Mouse (Mus musculus) forebrain, embryonic 13.5 days (tissue): Measurements from ENCODE around the gene Galk1. TPM values are rescaled to one million over a fixed set of nuclear protein-coding genes. Genes with fewer than 3 reads are reported as not detected.
A peak's percentile ranks its signal among the peaks of the same experiment; 100 is the strongest.
"Not testable (repeated sequence)": the region's sequence is repeated elsewhere in the genome, so short reads cannot be mapped to it uniquely, and the experiment has no call there.

Experiments
- ATAC-seq: fragments of 200-750 bp; cut with Nextera tagmentation; 2 replicates; pipeline ENCODE4 v1.8.0; 2017
- H3K27ac ChIP-seq: fragments of 300-500 bp; sonication (generic); 2 replicates; pipeline ENCODE4 v1.5.1; 2015; ENCODE audit warnings: inconsistent platforms, mild to moderate bottlenecking, moderate library complexity
- H3K27me3 ChIP-seq: fragments of 300-500 bp; sonication (generic); 2 replicates; pipeline ENCODE4 v1.6.1; 2015; ENCODE audit warnings: mild to moderate bottlenecking, inconsistent platforms
- H3K36me3 ChIP-seq: fragments of 300-500 bp; sonication (generic); 2 replicates; pipeline ENCODE4 v1.6.1; 2015; ENCODE audit warnings: mild to moderate bottlenecking, inconsistent platforms; ENCODE audit not compliant: poor library complexity, severe bottlenecking
- H3K4me1 ChIP-seq: fragments of 300-500 bp; sonication (generic); 2 replicates; pipeline ENCODE4 v1.6.1; 2015; ENCODE audit warnings: inconsistent platforms
- H3K4me2 ChIP-seq: fragments of 300-500 bp; sonication (generic); 2 replicates; pipeline ENCODE4 v1.6.1; 2015; ENCODE audit warnings: inconsistent platforms, mild to moderate bottlenecking, moderate library complexity
- H3K4me3 ChIP-seq: fragments of 300-500 bp; sonication (generic); 2 replicates; pipeline ENCODE4 v1.5.1; 2015; ENCODE audit warnings: mild to moderate bottlenecking, inconsistent platforms
- H3K9ac ChIP-seq: fragments of 300-500 bp; sonication (generic); 2 replicates; pipeline ENCODE4 v1.6.1; 2015; ENCODE audit warnings: mild to moderate bottlenecking, inconsistent platforms
- H3K9me3 ChIP-seq: fragments of 300-500 bp; sonication (generic); replicated peaks from 2 replicates; pipeline ENCODE4 v1.6.1; 2016; ENCODE audit warnings: inconsistent platforms
- WGBS: fragments of 180-500 bp; shearing (Covaris S2); methylation state at CpG from one replicate; pipeline ENCODE4 v1.1.7; 2015; 5-methylcytosine and 5-hydroxymethylcytosine counted together
- polyA plus RNA-seq: library from polyadenylated mRNA; unstranded; fragments of >200 nt; fragmentation: Nextera tagmentation; extraction: Ambion mirVana; gene quantifications from 2 replicates; pipeline ENCODE4 v1.2.1, GENCODE M21; 2015

Gene Galk1
- polyA plus RNA-seq, 1 experiment from 2014 or later: 74.8 TPM

DNA sequence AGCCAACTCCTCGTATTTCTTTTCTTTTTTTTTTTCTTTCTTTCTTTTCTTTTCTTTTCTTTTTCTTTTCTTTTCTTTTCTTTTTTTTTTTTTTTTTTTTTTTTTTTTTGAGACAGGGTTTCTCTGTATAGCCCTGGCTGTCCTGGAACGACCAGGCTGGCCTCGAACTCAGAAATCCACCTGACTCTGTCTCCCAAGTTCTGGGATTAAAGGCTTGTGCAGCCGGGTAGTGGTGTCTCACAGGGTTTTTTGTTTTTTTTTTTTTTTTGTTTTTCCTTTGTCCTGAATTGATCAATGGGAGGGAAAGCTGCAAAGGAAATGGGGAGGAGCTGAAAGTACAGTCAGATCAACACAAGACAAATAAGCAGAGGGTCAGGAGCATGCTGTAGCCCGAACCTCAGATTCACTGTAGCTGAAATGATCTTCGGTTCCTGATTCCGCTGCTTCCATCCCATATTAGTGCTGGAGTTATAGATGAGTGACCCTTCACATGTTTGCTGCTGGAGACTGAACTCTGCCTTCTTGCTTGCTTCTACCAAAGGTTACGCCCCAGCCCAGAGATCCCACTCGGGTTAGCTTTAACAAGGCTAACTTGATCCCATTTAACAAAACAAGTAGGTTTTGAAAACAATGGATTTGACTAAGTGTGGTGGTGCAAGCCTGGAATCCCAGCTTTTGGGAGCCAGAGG, 15.8 kb upstream of the Galk1 start:
- Histone ChIP-seq H3K9me3 (no peaks in the 10 kb centered on the region), H3K27me3 (peaks cover 3% of the 10 kb centered on the region; the same call in 1 of the 2 replicates), H3K36me3 (no peaks in the 10 kb centered on the region), H3K9ac (no peak overlapping the region), H3K27ac (no peak overlapping the region), H3K4me2 (no peak overlapping the region), H3K4me3 (no peak overlapping the region), H3K4me1 (peaks cover 28% of the 10 kb centered on the region)
- no peak for ATAC-seq
- 79% methylated on average over 9 of the region's 9 CpGs for WGBS

DNA sequence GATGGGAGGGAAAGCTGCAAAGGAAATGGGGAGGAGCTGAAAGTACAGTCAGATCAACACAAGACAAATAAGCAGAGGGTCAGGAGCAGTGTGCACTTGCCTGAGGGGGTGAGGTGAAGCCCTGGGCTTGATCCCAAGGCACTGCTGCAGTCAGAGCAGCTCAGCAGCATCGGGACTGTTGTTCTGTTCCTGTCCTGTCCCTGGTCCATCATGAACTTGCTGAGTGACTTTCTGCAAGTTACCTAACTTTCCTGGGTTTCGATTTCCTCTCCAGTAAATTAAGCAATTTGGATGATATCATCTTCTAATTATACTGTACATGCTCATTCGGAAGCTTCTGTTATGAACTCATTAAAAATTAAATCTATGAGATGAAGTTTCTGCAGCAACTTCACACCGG, 15.2 kb upstream of the Galk1 start, which contains the start of gene H3f3b:
Gene H3f3b (minus strand): TSS at position 207 of the 400 bp plus-strand sequence.
- H3K36me3 ChIP-seq: no peaks in the 10 kb centered on the region
- no peaks in the 10 kb centered on the region for H3K9me3 ChIP-seq
- no peak within 1 kb of the TSS for H3K9ac ChIP-seq
- H3K4me1 ChIP-seq: peaks cover 23% of the 10 kb centered on the region
- no peak within 1 kb of the TSS for H3K27ac ChIP-seq
- H3K27me3 ChIP-seq: peaks cover 3% of the 10 kb centered on the region; the same call in 1 of the 2 replicates
- H3K4me2 ChIP-seq: no peak within 1 kb of the TSS
- no peak within 1 kb of the TSS for H3K4me3 ChIP-seq
- WGBS: 83% methylated on average over 4 of the region's 4 CpGs
- no peak for ATAC-seq

DNA sequence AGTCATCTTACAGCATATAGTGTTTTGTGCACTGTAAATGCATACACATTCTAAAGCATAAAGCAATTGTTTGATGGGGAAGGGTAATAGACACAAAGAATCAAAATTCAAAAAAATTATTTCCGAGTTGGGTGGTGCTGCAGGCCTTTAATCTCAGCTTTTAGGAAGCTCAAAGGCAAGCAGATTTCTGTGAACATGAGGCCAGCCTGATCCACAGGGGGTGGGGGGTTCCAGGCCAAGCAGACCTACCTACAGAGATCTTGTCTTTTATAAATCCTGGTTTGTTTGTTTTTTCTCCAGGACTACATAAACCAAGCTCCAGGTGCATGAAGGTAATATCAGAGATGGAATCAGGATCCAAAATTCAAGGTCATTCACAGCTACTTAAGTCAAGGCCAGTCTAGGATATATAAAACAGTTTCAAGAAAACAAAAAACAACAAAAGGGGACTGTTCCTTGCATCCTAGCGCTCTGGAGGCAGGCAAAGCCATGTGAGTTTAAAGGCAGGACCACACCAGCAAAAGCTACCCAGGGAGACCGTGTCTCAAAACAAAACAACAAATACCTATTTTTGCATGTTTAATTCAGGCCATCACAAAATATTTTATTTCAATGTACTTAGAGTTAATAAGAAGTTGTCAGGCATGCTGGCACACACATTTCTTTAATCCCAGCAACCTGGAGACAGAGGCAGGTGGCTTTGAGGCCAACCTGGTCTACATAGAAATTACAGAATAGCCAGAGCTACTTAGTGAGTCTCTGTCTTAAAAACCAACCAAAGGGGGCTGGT, 12.7 kb upstream of the Galk1 start:
- WGBS: 88% methylated on average over 3 of the region's 3 CpGs

DNA sequence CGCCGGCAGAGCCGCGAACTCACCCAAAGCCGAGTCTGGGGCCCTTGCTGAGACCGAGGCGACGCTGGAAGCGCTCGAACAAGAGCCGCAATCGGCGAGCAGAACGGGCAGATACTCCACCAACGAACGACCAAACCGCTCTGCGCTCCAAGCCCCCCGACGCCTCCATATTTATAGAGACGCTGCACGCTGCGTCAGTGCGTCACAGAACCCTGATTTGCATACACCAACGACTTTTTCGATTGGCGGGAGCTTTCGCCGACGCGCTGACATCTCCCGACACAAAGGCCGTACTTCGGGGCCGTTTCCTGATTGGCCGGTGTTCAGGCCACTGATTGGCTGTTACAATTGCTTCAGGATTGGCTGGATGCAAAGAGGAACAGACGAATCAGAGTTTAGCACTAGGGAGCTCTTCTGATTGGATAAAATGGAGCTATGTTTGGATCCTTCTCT, 11.9 kb upstream of the Galk1 start:
- Histone ChIP-seq H3K4me2 (peak overlapping the region; percentile 78), H3K27ac (peak overlapping the region; percentile 100), H3K4me3 (peak overlapping the region; percentile 99), H3K4me1 (peaks cover 16% of the 10 kb centered on the region), H3K9me3 (no peaks in the 10 kb centered on the region), H3K9ac (peak overlapping the region; percentile 100), H3K27me3 (peaks cover 3% of the 10 kb centered on the region; the same call in 1 of the 2 replicates), H3K36me3 (peaks cover 26% of the 10 kb centered on the region)
- peak; percentile 97 for ATAC-seq
- WGBS: under 1% methylated on average over 37 of the region's 37 CpGs

More for the DNA sequence above, 12.7 kb upstream of the Galk1 start:
- H3K9me3 ChIP-seq: no peaks in the 10 kb centered on the region
- peak overlapping the region; percentile 6; the same call in 1 of the 2 replicates for H3K27ac ChIP-seq
- H3K9ac ChIP-seq: no peak overlapping the region
- H3K4me3 ChIP-seq: no peak overlapping the region
- peaks cover 3% of the 10 kb centered on the region; the same call in 1 of the 2 replicates for H3K27me3 ChIP-seq
- ATAC-seq: no peak
- H3K4me2 ChIP-seq: no peak overlapping the region
- H3K36me3 ChIP-seq: peaks cover 22% of the 10 kb centered on the region
- H3K4me1 ChIP-seq: peaks cover 20% of the 10 kb centered on the region

DNA sequence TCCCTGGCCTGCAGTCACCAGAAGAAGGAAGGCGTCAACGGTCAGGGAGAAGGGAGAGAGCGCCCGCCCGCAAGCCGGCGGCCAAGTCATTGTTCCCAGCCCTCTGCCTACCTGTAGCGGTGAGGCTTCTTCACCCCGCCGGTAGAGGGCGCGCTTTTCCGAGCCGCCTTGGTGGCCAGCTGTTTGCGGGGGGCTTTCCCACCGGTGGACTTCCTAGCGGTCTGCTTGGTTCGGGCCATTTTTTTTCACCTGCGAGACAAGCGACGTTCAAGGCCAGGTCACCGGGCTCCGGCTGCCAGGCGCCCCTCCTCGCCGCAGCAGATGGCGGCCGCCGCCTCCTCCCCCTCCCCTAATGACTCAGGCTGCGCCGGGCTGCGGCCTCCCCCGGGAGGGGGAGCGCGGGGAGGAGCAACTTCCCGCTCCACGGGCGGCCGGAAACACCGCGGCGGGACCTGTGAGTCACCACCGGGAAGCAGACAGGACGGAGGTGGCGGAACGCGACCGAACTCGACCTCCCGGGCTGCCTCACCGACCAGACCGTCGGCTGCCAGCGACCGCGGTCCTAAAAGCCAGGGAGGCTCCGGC, 11.3 kb upstream of the Galk1 start:
- Histone ChIP-seq H3K27me3 (peaks cover 3% of the 10 kb centered on the region; the same call in 1 of the 2 replicates), H3K9me3 (no peaks in the 10 kb centered on the region), H3K4me3 (peak overlapping the region; percentile 99), H3K27ac (peak overlapping the region; percentile 100), H3K4me1 (peaks cover 15% of the 10 kb centered on the region), H3K36me3 (peaks cover 26% of the 10 kb centered on the region), H3K4me2 (peak overlapping the region; percentile 78), H3K9ac (peak overlapping the region; percentile 100)
- under 1% methylated on average over 56 of the region's 57 CpGs for WGBS
- peak; percentile 52 for ATAC-seq

DNA sequence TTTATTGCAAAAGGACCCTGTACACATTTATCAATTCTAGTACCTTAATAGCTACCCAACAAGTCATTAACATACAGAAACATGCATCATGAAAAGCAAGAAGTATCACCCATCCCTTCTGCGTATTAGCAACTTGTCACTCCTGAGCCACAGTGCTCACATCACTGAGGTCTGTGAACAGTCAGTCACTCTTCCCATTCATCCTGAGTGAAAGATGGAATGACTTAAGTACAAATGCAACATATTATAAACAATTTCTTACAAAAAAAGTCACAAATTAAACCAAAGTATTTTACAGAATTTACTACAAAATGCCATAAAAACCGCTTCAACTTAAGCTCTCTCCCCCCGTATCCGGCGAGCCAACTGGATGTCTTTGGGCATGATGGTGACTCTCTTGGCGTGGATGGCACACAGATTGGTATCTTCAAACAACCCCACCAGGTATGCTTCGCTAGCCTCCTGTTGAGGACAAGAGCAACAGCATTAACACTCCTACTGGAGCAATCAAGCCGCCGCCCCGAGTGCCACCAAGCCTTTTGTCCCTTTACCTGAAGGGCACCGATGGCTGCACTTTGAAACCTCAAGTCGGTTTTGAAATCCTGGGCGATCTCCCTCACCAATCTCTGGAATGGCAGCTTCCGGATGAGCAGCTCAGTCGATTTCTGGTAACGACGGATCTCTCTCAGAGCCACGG, 10.7 kb upstream of the Galk1 start:
- Histone ChIP-seq H3K4me1 (peaks cover 15% of the 10 kb centered on the region), H3K27ac (peak overlapping the region; percentile 100), H3K4me3 (peak overlapping the region; percentile 99), H3K36me3 (peaks cover 26% of the 10 kb centered on the region), H3K4me2 (peak overlapping the region; percentile 78), H3K9ac (peak overlapping the region; percentile 100)
- not testable (repeated sequence) for ATAC-seq, H3K27me3 ChIP-seq, H3K9me3 ChIP-seq
- 6% methylated on average over 18 of the region's 18 CpGs for whole genome bisulfite sequencing

DNA sequence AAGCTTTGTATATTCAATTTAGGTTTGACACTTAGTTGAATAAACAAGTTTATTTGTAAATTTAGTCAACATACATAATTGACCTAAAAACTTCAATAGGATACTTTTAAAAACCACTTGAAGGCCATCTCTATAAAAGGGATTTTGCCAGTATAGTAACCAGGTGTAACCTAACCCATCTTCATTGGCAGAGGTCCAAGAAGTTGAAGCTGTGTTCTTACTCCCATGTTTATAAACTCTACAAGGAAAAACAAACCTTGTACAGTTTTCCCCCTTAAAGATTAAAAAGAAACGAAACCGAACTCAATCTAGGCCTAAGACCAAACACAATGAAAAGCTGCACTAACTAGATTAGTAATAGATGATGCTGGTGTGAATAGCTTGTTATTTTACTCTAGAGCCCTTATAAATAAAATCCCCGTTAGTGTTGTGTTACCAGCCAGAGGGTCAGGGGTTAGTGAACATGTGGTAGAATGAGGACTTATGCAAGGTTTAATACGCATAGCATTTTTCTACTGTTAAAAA, 9.8 kb upstream of the Galk1 start:
- Histone ChIP-seq H3K4me1 (peaks cover 15% of the 10 kb centered on the region), H3K9ac (peak overlapping the region; percentile 51), H3K36me3 (peaks cover 26% of the 10 kb centered on the region), H3K4me2 (peak overlapping the region; percentile 78), H3K27ac (no peak overlapping the region), H3K9me3 (no peaks in the 10 kb centered on the region), H3K27me3 (peaks cover 3% of the 10 kb centered on the region; the same call in 1 of the 2 replicates), H3K4me3 (peak overlapping the region; percentile 99)
- no peak for ATAC-seq
- 66% methylated on average over 4 of the region's 4 CpGs for WGBS

DNA sequence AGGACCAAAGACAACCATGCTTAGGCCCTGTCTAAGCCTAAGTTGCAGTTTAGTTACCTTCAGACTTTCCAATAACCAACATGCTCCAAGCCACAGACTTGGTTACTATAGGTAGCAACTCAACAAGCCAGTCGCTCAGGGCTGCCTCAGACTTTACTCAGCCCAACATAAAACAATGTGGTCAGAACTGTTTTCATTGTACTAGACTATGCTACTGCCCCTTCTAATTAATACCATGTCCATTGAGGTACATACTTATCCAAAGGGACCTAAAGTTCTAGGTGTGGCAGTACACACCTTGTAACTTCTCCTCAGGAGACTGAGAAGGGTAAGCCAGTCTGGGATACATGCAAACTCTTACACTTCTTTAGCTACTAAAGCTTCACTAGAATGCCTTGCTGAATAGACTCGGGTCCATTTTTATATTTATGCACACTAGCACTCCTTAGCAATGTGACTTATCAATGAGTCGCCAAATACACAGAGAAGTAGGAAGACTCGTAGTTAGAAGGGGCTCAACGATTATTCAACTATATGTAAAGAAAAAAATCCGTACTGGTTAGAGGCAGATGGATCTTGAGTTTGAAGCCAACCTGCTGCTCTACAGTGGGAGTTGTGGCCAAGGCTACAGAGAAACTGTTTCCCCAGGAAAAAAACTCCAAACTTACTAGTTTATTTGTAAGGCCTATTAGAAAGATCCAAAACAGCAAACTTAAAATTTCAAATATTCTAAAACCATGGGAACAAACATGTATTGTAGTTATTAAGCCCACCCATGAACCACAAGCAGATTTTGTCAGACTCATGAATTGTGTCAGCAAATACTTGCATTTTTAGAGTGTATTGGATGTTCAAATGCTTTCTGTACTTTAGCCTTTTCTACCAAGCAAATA, 9.1 kb upstream of the Galk1 start:
- Histone ChIP-seq H3K4me2 (peak overlapping the region; percentile 78), H3K36me3 (peaks cover 26% of the 10 kb centered on the region), H3K9me3 (no peaks in the 10 kb centered on the region), H3K9ac (0 out of 2 replicates have a peak overlapping the region, but pooled peaks have one; percentile 28), H3K27me3 (peaks cover 3% of the 10 kb centered on the region; the same call in 1 of the 2 replicates), H3K4me3 (peak overlapping the region; percentile 99), H3K4me1 (peaks cover 15% of the 10 kb centered on the region), H3K27ac (no peak overlapping the region)
- ATAC-seq: no peak
- WGBS: 83% methylated on average over 6 of the region's 6 CpGs

DNA sequence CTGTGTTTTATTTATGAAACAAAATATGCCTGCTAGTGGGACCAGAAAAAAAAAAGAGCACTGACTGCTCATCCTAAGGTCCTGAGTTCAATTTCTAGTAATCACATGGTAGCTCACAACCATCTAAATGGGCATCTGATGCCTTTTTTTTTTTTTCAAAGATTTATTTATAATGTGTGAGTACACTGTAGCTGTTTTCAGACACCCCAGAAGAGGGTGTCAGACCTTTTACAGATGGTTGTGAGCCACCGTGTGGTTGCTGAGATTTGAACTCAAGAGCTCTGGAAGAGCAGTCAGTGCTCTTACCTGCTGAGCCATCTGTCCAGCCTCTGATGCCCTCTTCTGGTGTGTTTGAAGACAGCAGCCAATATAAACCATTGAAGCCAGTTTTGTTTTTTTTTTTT, 8.0 kb upstream of the Galk1 start:
- Histone ChIP-seq H3K27me3 (no peaks in the 10 kb centered on the region), H3K4me2 (no peak overlapping the region), H3K27ac (no peak overlapping the region), H3K36me3 (peaks cover 26% of the 10 kb centered on the region), H3K9ac (no peak overlapping the region), H3K4me1 (peaks cover 15% of the 10 kb centered on the region), H3K4me3 (no peak overlapping the region), H3K9me3 (no peaks in the 10 kb centered on the region)
- ATAC-seq: no peak
- 58% methylated on average over 1 of the region's 1 CpGs for WGBS

DNA sequence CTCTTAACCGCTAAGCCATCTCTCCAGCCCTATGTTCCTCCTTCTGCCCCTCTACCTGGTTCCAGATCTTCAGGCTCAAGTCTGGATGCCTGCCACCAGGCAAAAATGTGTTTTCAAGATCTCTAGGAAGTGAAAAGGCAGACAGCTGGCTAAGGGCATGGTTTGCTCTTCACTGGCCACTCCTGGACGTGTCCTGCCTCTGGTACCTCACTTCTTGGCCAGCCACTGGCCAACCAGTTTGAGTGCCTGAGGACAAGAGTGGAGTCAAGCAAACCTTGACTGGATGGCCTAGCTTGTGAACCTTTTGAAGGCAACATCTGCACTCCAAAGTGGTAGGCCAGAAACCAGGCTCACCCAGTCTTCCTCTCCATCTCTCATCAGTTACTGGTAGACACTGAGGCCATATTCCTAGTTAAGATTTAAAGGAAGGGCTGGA, 7.5 kb upstream of the Galk1 start:
- no peak for ATAC-seq
- Histone ChIP-seq H3K9ac (no peak overlapping the region), H3K36me3 (peaks cover 26% of the 10 kb centered on the region), H3K4me1 (peaks cover 17% of the 10 kb centered on the region), H3K4me3 (no peak overlapping the region), H3K27me3 (no peaks in the 10 kb centered on the region), H3K4me2 (no peak overlapping the region), H3K27ac (no peak overlapping the region), H3K9me3 (no peaks in the 10 kb centered on the region)
- WGBS: 77% methylated on average over 2 of the region's 2 CpGs
